Mouse (Mus musculus) E14TG2a.4 (cell line): ENCODE measurements around the gene Tshz2.
"Not testable (repeated sequence)": the region's sequence is repeated elsewhere in the genome, so short reads cannot be mapped to it uniquely, and the experiment has no call there.

Experiments used
- H3K27me3 ChIP-seq: 2 replicates; pipeline ENCODE4 v1.6.1; 2014; ENCODE audit warnings: low read length, control low read depth; ENCODE audit not compliant: insufficient read depth
- H3K36me3 ChIP-seq: 2 replicates; pipeline ENCODE4 v1.6.1; 2014; ENCODE audit warnings: low read length, control low read depth; ENCODE audit not compliant: insufficient read depth
- H3K4me1 ChIP-seq: replicated peaks from 2 replicates; pipeline ENCODE4 v1.6.1; 2014; ENCODE audit warnings: low read depth, low read length, control low read depth
- H3K4me3 ChIP-seq: replicated peaks from 2 replicates; pipeline ENCODE4 v1.5.1; 2014; ENCODE audit warnings: mild to moderate bottlenecking, low read length
- H3K9me3 ChIP-seq: 2 replicates; pipeline ENCODE4 v1.6.1; 2014; ENCODE audit warnings: low read length, control low read depth
- CTCF ChIP-seq: conservative IDR thresholded peaks from 2 replicates; pipeline ENCODE4 v1.5.1; 2014; ENCODE audit warnings: low read length
- NANOG ChIP-seq: IDR thresholded peaks from 2 replicates; pipeline ENCODE4 v1.6.1; 2014; ENCODE audit warnings: borderline replicate concordance, low read length, mixed read lengths
- POU5F1 ChIP-seq: IDR thresholded peaks from 2 replicates; pipeline ENCODE4 v1.6.1; 2014; ENCODE audit warnings: low read length, borderline replicate concordance

The Tshz2 gene

DNA sequence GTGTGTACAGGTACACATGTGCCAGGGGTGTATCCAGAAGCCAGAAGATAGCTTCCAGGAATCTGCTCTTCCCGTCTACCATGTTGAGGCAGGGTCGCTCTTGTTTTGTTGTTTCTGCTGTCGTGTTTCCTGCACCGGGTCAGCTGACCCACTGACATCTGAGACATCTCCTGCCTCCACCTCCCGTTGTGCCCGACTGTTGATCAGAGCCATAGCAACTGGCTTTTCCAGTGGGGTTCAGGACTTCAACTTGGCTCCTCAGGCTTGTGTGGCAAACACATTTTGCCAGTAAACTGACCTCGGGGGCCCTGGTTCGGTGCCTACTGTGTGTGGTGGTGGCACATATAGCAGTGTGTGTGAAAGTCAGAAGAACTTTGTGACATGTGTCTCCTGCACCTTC, 129.5 kb downstream of the Tshz2 start:
- Histone ChIP-seq H3K4me3 (no peak overlapping the region), H3K9me3 (no peaks in the 10 kb centered on the region), H3K36me3 (no peaks in the 10 kb centered on the region), H3K4me1 (peaks cover 9% of the 10 kb centered on the region), H3K27me3 (no peaks in the 10 kb centered on the region)
- TF ChIP-seq CTCF: no peak
- no peak for TF ChIP-seq POU5F1
- no peak for TF ChIP-seq NANOG

DNA sequence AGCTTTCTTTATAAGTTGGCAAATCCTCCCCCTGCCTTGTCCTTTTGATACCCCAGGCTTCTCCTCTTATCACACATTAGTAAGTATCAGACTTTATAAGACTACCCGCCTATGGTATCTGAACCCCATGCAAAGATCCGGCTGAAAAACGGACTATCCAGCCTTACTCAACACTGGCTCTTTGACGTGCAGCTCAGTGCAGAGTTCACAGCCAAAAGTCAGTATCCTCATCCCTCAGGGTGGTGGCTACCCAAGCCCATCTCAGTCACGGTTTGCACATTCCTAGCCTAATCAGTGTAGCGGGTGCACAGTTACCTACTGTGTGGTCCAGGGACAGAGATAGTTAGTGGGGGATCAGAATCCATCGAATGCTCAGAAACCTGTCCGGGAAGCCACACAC, 130.9 kb downstream of the Tshz2 start:
- Histone ChIP-seq H3K9me3 (no peaks in the 10 kb centered on the region), H3K4me1 (peaks cover 9% of the 10 kb centered on the region), H3K4me3 (no peak overlapping the region), H3K27me3 (no peaks in the 10 kb centered on the region), H3K36me3 (no peaks in the 10 kb centered on the region)
- TF ChIP-seq NANOG (no peak), POU5F1 (no peak)

DNA sequence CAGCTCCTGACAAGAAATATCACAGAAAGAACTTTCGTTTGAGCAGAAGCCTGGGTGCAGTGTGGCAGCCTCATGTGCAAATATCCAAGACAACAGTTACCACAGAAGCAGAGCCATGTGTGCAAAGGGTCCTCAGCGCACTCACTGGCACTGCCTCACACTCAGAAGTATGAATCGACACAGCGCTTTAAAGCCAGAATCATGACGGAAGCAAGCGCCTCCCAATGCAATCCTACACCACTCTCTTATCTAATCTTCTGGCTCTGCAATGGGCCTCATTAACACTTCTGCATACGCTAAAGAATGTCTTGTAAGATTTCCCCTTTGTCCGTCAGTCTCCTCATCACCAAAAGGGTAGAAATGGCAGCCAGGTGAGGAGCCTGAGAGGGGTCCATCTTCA, 133.4 kb downstream of the Tshz2 start:
- Histone ChIP-seq H3K9me3 (no peaks in the 10 kb centered on the region), H3K36me3 (no peaks in the 10 kb centered on the region), H3K27me3 (no peaks in the 10 kb centered on the region), H3K4me1 (peaks cover 9% of the 10 kb centered on the region), H3K4me3 (no peak overlapping the region)
- no peak for TF ChIP-seq POU5F1
- TF ChIP-seq NANOG: no peak
- TF ChIP-seq CTCF: no peak

- Histone ChIP-seq H3K4me1 (peaks cover 2% of the 10 kb centered on the region), H3K36me3 (no peaks in the 10 kb centered on the region), H3K27me3 (no peaks in the 10 kb centered on the region), H3K4me3 (no peak overlapping the region), H3K9me3 (no peaks in the 10 kb centered on the region)
- TF ChIP-seq POU5F1 (no peak), NANOG (no peak), CTCF (no peak)
These were observed 134.5 kb downstream of the Tshz2 start for GRCm38 (mm10) chr2:169767281-169767680.

DNA sequence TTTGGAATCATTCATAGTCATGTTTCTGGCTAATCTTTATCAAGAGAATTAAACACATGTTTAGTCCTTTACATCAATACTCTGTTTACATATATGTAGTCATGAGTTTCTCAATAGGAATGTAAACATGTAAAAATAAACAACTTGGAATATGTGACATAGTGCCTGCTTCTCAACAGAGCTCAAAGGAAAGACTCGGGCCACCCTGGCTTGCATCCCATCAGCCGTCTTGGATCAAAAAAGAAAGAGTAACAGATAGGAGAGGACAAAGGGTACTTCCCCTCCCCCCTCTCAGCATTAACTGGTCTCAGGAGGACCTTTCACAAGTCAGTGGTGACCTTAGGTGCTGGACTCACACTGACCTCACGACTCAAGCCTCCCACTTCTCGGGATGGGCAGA, 142.3 kb downstream of the Tshz2 start:
- H3K4me1 ChIP-seq: no peaks in the 10 kb centered on the region
- no peak for TF ChIP-seq NANOG
- TF ChIP-seq POU5F1: no peak
- TF ChIP-seq CTCF: no peak
- H3K9me3 ChIP-seq: no peaks in the 10 kb centered on the region
- H3K27me3 ChIP-seq: no peaks in the 10 kb centered on the region
- H3K36me3 ChIP-seq: no peaks in the 10 kb centered on the region
- no peak overlapping the region for H3K4me3 ChIP-seq

DNA sequence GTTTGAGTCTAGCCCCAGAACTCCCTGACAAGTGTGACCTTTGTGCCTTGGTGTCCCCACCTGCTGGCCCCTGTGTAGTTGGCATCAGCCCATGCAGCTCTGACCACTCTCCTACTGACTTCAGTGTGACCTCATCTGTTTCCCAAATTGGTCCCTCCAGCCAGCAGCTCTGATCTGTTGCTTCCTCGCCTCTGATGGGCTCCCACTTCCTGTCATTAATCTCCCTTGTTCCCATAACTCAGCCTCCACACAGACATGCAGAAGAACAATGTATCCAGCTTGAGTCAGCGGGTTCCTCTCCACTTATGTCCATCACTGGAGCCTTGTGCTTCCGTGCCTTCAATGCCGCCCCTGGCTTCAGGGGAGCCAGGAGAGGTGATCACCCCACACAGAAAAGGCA, 144.4 kb downstream of the Tshz2 start:
- H3K4me3 ChIP-seq: no peak overlapping the region
- peaks cover 15% of the 10 kb centered on the region for H3K4me1 ChIP-seq
- H3K9me3 ChIP-seq: no peaks in the 10 kb centered on the region
- H3K36me3 ChIP-seq: no peaks in the 10 kb centered on the region
- no peaks in the 10 kb centered on the region for H3K27me3 ChIP-seq
- TF ChIP-seq NANOG (no peak), CTCF (no peak), POU5F1 (no peak)

DNA sequence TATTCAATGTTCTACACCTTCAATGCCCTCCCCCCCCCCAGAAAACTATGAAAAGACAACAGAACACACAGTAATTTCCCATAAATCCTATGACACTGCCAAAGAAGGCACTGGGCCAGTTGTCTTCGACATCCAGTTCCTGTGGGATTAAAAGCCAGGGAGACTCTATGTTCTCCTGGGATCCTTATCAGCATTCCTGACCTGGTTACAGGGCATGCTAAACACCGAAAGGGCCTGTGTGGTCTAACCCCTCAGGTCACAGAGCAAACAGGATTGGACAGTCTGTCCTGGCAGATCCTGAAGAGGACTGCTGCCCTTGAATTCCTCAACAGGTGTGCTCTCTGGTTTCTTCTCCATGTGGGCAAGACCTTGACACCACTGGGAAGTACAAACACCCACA, 145.0 kb downstream of the Tshz2 start:
- TF ChIP-seq CTCF: no peak
- TF ChIP-seq NANOG: no peak
- no peak for TF ChIP-seq POU5F1
- H3K27me3 ChIP-seq: no peaks in the 10 kb centered on the region

DNA sequence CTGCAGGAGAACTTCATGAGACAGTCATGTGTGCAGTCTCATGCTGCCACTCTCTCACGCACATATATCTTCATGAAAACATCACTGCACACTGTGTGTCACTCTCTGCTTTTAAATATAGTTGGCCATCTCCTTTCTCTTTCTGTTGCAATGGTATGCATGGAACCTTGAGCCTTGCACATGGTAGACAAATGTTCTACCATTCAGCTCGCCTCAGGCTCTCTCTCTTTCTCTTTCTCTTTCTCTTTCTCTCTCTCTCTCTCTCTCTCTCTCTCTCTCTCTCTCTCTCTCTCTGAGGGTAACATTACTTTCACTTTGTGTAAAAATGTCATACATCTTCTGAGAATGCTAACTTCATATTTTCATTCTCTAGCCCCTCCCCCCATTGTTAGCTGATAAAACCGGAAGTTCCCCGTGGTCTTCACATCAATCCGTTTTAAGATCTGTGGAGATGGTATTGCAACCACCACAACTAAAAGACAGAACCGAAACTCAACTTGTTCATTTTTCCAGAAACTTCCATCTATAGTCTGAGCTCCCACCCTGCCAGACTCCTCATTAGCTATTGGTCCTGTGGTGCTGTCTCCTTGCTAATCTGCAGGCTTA, 146.0 kb downstream of the Tshz2 start:
- Histone ChIP-seq H3K4me1 (peaks cover 19% of the 10 kb centered on the region), H3K27me3 (no peaks in the 10 kb centered on the region), H3K9me3 (no peaks in the 10 kb centered on the region), H3K4me3 (no peak overlapping the region), H3K36me3 (no peaks in the 10 kb centered on the region)
- TF ChIP-seq NANOG: no peak
- no peak for TF ChIP-seq CTCF
- no peak for TF ChIP-seq POU5F1

More for the DNA sequence above, 145.0 kb downstream of the Tshz2 start:
- no peak overlapping the region for H3K4me3 ChIP-seq
- H3K9me3 ChIP-seq: no peaks in the 10 kb centered on the region
- no peaks in the 10 kb centered on the region for H3K36me3 ChIP-seq
- peaks cover 19% of the 10 kb centered on the region for H3K4me1 ChIP-seq

DNA sequence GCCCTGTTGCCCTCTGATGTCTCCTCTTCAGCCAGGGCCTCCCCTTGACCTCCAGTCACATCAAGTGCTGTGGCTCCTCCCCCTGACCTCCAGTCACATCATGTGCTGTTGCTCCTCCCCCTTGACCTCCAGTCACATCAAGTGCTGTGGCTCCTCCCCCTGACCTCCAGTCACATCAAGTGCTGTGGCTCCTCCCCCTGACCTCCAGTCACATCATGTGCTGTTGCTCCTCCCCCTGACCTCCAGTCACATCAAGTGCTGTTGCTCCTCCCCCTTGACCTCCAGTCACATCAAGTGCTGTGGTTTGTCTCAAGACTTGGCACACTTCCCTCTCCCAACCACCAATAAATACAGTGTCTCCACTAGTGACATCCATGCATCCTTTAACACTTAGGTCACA, 148.9 kb downstream of the Tshz2 start:
- H3K9me3 ChIP-seq, H3K27me3 ChIP-seq, H3K4me3 ChIP-seq, H3K36me3 ChIP-seq: not testable (repeated sequence)
- H3K4me1 ChIP-seq: peaks cover 19% of the 10 kb centered on the region
